Mouse (Mus musculus): ENCODE results near the gene Mycbp. TPM values are rescaled to one million over a fixed set of nuclear protein-coding genes. Genes with fewer than 3 reads are reported as not detected.
A peak's percentile ranks its signal among the peaks of the same experiment; 100 is the strongest.

Mycbp gene
- total RNA-seq (2021), result 10 to 100 TPM; 22.3 to 28.1 TPM
- long read RNA-seq, experiment 1, transcript Mycbp-201 (5 exons, 1,685 nt), result major isoform, 24 of 34 reads
- long read RNA-seq, experiment 1, partial matches to known transcripts, result 1 of 34 reads
- long read RNA-seq, experiment 1, other reads (novel, unspliced or antisense), result 6 of 34 reads
- long read RNA-seq, experiment 2, transcript Mycbp-201 (5 exons, 1,685 nt), result major isoform, 23 of 28 reads
- long read RNA-seq, experiment 2, partial matches to known transcripts, result 1 of 28 reads
- long read RNA-seq, experiment 2, other reads (novel, unspliced or antisense), result 3 of 28 reads

GRCm38 (mm10) chr4:123904333-123905125 lies at the start of gene Mycbp:
TSS of gene Mycbp (plus strand) at chr4:123904832.
- peak; percentile 100 for DNase-seq
- intact Hi-C loops (cut with DNase I), result no loop called here

DNA sequence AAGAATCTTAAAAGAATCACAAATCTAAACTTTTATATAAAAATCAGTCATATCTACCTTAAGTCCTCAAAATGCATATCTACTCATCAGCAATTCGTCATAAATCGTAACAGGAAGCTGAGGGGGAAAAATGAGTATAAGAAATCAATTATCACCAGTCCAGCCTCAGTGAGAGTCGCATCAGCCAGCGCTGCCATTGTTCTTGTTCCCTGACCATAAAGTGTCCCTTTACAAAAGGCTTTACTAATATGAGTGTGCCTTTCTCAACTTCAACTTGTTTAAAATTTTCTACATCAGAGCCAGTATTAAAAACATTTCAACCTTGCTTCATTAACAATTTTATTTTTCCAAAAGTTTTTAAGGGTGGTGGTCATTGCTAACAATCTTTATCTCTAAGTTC lies 47.7 kb upstream of the Mycbp start:
- intact Hi-C loops (cut with DNase I), result no loop called here
- no peak for DNase-seq

DNA sequence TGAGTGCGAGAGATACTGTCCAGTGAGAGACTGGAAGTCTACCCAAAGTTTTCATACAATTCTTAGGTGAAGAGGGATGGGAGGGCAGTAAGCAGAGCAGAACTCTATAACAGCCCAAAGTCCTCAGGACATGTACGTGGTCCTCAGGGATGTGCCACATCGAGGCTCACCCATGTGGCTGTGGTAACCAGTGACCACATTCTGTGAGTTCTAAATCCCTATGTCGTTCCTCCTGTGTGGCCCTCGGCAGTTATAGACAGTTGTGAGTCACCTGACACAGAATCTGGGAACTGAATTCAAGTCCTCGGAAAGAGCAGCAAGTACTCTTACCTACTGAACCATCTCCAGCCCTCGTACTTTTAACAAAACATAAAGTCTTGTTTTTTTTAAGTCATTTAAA lies 46.5 kb upstream of the Mycbp start:
- no peak for DNase-seq
- intact Hi-C loops (cut with DNase I), result no loop called here

GRCm38 (mm10) chr4:123859379-123859778 lies 45.3 kb upstream of the Mycbp start, which contains the start of gene 4933427I04Rik:
TSS of gene 4933427I04Rik (plus strand) at chr4:123859679.
- intact Hi-C loops (cut with DNase I), result no loop called here
- no peak for DNase-seq

DNA sequence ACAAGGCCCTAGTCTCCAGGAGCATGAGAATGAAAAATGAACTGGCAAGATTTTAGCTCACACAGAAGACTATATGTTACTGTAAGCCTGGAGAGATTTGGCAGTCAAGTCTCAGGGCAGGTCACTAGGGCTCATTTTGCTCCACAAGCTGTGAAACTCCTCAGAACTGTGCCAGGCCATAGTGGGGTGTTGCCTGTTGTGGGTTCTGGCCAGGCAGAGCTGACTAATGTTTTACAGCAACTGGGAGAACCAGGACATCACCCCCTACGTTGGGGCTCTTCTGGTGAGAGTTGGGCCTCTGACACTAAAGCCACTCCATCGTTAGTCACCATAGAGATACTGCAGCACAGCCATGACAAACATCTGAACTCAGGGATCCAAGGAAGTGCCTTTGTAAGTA lies 44.8 kb upstream of the Mycbp start:
- intact Hi-C loops (cut with DNase I), result no loop called here

DNA sequence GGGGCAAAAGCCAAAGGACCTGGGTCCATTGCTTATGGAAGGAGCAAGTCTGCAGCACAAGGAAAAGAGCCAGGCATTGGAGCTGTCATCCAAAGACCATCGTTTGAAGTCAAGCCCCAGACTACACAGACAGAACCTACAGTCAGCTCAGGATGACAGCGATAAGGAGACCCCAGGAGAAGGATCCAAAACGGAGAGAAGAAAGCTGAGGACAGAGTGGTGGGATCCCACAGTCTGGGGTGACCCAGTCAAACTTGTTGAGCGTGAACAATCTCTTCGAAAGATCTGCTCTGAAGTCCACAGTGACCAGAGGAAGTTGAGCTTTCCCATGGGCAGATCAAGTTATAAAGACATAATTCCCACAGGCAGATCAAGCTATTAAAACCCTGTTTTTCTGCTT lies 44.0 kb upstream of the Mycbp start:
- DNase-seq, result no peak
- intact Hi-C loops (cut with DNase I), result no loop called here

More for the DNA sequence above, 44.8 kb upstream of the Mycbp start:
- no peak for DNase-seq

DNA sequence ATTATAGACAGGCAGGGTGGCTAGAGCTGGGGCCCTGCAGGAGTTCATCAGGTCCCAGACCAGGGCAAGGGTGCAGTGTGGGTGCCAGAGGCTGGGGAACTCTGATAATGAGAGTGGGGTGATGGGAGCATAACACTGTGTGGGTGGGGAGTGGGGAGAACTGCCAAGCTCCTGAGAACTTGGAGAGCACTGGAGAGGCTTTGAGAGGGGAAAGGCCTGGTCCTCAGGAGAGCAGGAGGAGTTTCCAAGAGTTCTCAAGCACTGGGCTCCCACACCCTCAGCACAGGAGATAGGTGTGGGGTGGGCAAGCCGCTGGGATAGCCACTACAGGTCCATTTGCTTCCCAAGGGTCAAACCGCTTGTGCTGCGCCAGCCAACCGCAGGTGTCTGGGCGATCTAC lies 10.9 kb upstream of the Mycbp start:
- intact Hi-C loops (cut with DNase I), result no loop called here
- DNase-seq, result no peak

DNA sequence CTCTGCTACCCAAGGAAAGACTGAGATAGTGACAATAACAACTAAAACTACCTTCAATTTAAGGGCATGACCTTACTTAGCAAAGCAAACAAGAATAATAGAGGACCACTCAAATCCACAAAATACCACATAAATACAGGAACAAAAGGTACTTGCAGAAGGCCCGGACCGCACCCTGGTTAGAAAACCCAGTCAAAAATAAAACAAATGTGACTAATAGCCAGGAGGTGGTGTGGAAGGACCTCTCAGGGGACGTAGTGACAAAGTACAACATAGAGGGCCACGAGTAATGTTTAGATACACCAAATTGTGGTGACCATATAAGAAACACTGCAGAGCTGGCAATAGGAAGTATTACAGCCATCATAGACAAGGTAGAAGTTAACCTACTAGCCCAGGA lies 10.3 kb upstream of the Mycbp start:
- intact Hi-C loops (cut with DNase I), result no loop called here
- no peak for DNase-seq

- DNase-seq, result peak; percentile 47 to 72
- intact Hi-C loops (cut with DNase I), result loop anchor here (1.0 to 2.0 kb wide), 2 partner anchors 80 to 140 kb away; no protein-coding TSS in a partner anchor
Observed at GRCm38 (mm10) chr4:123898696-123899095, 5.9 kb upstream of the Mycbp start.

GRCm38 (mm10) chr4:123903432-123903831 lies 1.2 kb upstream of the Mycbp start:
- intact Hi-C loops (cut with DNase I), result no loop called here
- no peak for DNase-seq

GRCm38 (mm10) chr4:123905126-123905668 lies 565 bp downstream of the Mycbp start:
- no peak for DNase-seq
- intact Hi-C loops (cut with DNase I), result no loop called here

GRCm38 (mm10) chr4:123911503-123911902 lies 6.9 kb downstream of the Mycbp start:
- intact Hi-C loops (cut with DNase I), result no loop called here
- DNase-seq, result no peak

GRCm38 (mm10) chr4:123912431-123912830 lies 7.8 kb downstream of the Mycbp start:
- intact Hi-C loops (cut with DNase I), result no loop called here
- DNase-seq, result peak in 1 of 2 experiments; percentile 30

DNA sequence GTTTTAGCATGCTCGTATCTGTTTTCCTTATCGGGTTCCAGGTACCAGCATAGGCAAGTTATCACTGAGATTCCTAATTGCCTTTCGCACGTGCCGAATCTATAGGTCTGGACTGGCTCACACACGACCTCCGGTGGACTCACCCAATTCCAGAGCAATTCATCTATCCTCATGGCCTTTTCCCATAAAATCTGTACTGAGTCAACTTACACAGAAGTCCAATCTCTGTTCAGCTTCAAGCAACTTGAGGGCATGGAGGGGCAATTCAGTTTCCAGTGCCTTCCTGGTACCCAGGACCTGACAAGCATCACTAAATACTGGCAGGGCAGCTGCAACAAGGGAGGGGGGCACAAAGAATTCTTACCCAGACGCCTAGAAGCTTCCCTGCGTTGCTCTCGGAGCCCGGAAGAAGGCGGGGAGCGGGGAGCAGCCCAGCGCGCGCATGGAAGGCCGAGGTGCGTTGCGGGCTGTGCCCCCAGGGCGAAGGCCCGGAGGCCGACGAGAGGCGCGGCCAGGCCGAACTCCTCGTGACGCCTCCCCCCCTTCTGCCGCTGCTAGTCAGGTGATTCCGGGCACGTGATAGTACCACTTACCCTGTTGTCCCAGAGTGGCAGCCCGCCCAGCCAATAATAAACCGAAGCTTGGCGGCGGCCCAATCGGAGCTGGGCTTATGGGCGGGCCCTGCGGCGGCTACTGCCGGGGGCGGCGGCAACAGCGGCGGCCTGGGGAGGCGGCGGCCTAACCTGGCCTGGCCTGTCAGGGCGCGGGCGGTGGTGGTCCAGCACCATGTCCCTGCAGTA lies 12.3 kb downstream of the Mycbp start, which contains the start of gene Rragc:
Rragc (plus strand) TSS at position 699 of the 800 bp plus-strand sequence.
- intact Hi-C loops (cut with DNase I), result no loop called here
- DNase-seq, result peak; percentile 100

DNA sequence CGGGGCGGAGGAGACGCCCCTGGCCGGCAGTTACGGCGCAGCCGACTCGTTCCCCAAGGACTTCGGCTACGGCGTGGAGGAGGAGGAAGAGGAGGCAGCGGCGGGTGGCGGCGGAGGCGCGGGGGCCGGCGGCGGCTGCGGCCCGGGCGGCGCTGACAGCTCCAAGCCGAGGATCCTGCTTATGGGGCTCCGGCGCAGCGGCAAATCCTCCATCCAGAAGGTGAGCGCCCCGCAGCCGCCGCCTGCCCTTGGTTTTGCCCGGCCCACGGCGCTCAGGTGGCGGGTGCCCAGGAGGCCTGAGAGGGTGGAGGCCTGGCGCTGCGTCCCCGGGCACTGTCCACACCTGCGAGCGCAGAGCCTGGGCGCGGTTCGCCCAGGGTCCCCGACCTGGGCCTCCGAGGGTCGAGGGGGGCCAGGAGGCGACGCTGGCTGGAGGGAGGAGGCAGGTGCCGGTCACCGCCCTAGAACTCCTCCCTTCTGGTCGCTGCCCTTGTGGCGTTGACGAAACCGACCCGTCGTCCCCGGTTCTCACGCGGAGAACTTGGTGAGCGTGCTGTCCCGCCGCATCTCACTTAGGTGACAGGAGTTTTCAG lies 13.0 kb downstream of the Mycbp start, which contains the start of gene 4930535I16Rik:
4930535I16Rik (minus strand) TSS at position 475 of the 593 bp plus-strand sequence.
- intact Hi-C loops (cut with DNase I), result no loop called here
- peak in 1 of 2 experiments; percentile 39 for DNase-seq

DNA sequence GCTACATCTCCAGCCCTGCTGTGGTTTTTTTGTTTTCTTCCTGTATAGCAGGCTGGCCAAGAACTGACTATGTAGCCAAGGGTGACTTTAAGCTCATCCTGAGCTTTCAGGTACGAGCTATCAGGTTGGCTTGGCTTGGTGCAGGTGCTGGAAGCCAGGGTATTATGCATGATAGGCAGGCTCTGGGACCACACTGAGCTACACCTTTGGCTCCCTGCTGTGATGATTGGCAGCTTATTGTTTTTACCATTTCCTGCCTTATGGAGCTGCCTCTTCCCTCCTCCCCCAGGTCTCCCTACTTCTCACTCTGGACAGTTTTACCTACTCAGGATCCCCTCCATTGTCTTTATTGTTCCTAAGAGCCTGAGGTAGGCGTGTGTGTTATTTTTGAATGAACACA lies 14.2 kb downstream of the Mycbp start:
- intact Hi-C loops (cut with DNase I), result no loop called here
- no peak for DNase-seq

GRCm38 (mm10) chr4:123921055-123921565 lies 16.5 kb downstream of the Mycbp start:
- intact Hi-C loops (cut with DNase I), result no loop called here
- no peak for DNase-seq

DNA sequence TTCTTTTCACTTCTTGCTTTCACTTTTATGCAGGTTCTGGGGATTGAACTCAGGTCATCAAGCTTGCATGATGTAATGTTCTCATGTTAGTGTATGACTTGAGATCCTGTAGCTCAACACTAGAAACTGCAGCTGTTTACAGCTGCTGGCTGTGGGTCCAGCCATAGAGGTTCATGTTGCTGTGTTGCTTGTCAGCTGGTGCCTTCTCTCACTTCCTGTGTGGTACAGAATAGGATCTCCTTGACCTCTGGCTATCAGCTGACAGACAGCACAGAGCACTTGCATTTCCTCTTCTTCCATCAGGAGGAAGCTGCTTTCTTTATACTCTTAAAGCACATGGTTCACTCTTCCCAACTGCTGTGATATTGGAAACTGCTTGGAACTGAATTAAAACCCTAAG lies 23.3 kb downstream of the Mycbp start:
- intact Hi-C loops (cut with DNase I), result no loop called here
- DNase-seq, result peak in 1 of 2 experiments; percentile 7

DNA sequence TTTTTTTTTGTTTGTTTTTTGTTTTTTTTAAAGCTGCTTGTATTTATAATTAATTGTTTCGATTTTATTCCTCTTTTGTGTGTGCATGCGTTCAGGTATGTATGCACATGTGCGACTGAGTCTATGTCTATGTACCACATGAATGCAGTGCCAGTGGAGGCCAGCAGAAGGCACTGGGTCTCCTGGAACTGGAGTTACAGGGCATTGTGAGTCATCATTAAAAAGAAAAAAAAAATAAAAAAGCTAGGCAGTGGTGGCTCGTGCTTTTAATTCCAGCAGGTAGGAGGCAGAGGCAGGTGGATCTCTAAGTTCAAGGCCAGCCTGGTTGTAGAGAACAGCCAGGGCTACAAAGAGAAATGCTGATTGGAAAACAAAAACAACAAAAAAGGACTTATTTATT lies 25.4 kb downstream of the Mycbp start:
- DNase-seq, result no peak
- intact Hi-C loops (cut with DNase I), result no loop called here

DNA sequence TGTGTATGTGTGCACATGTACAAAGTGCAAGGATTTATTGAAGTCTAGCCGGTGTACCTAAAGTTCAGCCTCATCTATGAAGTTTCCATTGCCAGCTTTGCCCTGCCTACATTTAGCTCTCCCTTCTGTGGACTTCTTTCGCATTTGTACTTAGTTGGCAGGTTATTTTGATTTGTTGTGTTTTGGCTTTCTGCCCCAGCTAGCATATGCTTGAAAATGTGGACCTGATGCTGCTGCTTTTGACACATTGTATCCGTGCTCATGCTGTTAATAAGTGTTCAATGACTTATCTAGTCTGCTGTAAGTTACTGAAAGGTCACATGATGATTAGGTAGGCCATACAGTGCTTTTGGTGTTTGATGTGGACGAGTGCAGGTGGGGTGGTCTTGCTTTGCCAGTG lies 29.7 kb downstream of the Mycbp start:
- intact Hi-C loops (cut with DNase I), result no loop called here
- no peak for DNase-seq

Data from heart, postnatal 14 days (tissue).